Mouse (Mus musculus) lung, postnatal 25 days (tissue): Measurements from ENCODE around the gene Trim33.

Source experiments
- DNase-seq: peaks from one replicate; pipeline ENCODE4 v3.0.0; 2022; ENCODE audit warnings: low spot score

Gene Trim33

GRCm38 (mm10) chr3:103279182-103280149 is at the start of gene Trim33:
Gene Trim33 (plus strand): TSS chr3:103279293.
- peak; percentile 87 for DNase-seq

GRCm38 (mm10) chr3:103232398-103232797 is 46.7 kb upstream of the Trim33 start:
- DNase-seq = no peak

- DNase-seq = no peak
Measured at GRCm38 (mm10) chr3:103241524-103241923, 37.6 kb upstream of the Trim33 start.

GRCm38 (mm10) chr3:103242156-103242555 is 36.9 kb upstream of the Trim33 start:
- DNase-seq = no peak

GRCm38 (mm10) chr3:103243491-103243890 is 35.6 kb upstream of the Trim33 start:
- peak; percentile 16 for DNase-seq

GRCm38 (mm10) chr3:103246627-103247260 is 32.3 kb upstream of the Trim33 start:
- DNase-seq = no peak

GRCm38 (mm10) chr3:103256089-103256819 is 22.8 kb upstream of the Trim33 start:
- DNase-seq = peak; percentile 55

GRCm38 (mm10) chr3:103262802-103263417 is 16.2 kb upstream of the Trim33 start:
- DNase-seq = no peak

- DNase-seq = peak; percentile 42
Measured at GRCm38 (mm10) chr3:103278561-103279181, 422 bp upstream of the Trim33 start.

GRCm38 (mm10) chr3:103280241-103280761 is 1.2 kb downstream of the Trim33 start:
- DNase-seq = peak; percentile 26

- no peak for DNase-seq
Measured at GRCm38 (mm10) chr3:103280875-103281274, 1.8 kb downstream of the Trim33 start.

GRCm38 (mm10) chr3:103288761-103289160 is 9.7 kb downstream of the Trim33 start:
- DNase-seq = no peak

GRCm38 (mm10) chr3:103291087-103291486 is 12.0 kb downstream of the Trim33 start:
- no peak for DNase-seq

GRCm38 (mm10) chr3:103305411-103305982 is 26.4 kb downstream of the Trim33 start:
- no peak for DNase-seq

- DNase-seq = no peak
Measured at GRCm38 (mm10) chr3:103309252-103309651, 30.2 kb downstream of the Trim33 start.

GRCm38 (mm10) chr3:103309750-103310149 is 30.7 kb downstream of the Trim33 start:
- DNase-seq = no peak

GRCm38 (mm10) chr3:103314291-103314690 is 35.2 kb downstream of the Trim33 start:
- no peak for DNase-seq

- DNase-seq = no peak
Measured at GRCm38 (mm10) chr3:103335371-103335770, 56.3 kb downstream of the Trim33 start.

GRCm38 (mm10) chr3:103346658-103347057 is 67.6 kb downstream of the Trim33 start:
- no peak for DNase-seq

- no peak for DNase-seq
Measured at GRCm38 (mm10) chr3:103353518-103353917, 74.4 kb downstream of the Trim33 start.

- no peak for DNase-seq
Measured at GRCm38 (mm10) chr3:103354041-103354440, 74.9 kb downstream of the Trim33 start.
